Mouse (Mus musculus) MEL (cell line): ENCODE results near the gene Zfp422.

Experiments used
- CHD1 ChIP-seq: IDR thresholded peaks from 2 replicates; pipeline ENCODE4 v1.6.1; 2012; ENCODE audit warnings: low read depth, mild to moderate bottlenecking, inconsistent platforms, low read length, improper control_type of control experiment
- CHD2 ChIP-seq: IDR thresholded peaks from 2 replicates; pipeline ENCODE4 v1.6.1; 2011; ENCODE audit warnings: low read length, improper control_type of control experiment
- CTCF ChIP-seq, 3 experiments: IDR thresholded peaks in 2 of 3; conservative IDR thresholded peaks in 1 of 3; 2 replicates each; pipeline ENCODE4 v1.5.1; 2011 to 2012; ENCODE audit warnings: low read length in 3 of 3, low read depth in 2 of 3, mild to moderate bottlenecking in 2 of 3, improper control_type of control experiment in 1 of 3, inconsistent platforms in 1 of 3, mixed read lengths in 1 of 3, moderate library complexity in 1 of 3; ENCODE audit not compliant: control insufficient read depth in 1 of 3, insufficient read depth in 1 of 3, poor library complexity in 1 of 3, severe bottlenecking in 1 of 3
- EP300 ChIP-seq, 2 experiments: IDR thresholded peaks; 2 replicates each; pipeline ENCODE4 v1.6.1; 2011; ENCODE audit warnings: improper control_type of control experiment in 2 of 2, low read length in 2 of 2, low read depth in 1 of 2, mild to moderate bottlenecking in 1 of 2
- GATA1 ChIP-seq: IDR thresholded peaks from 2 replicates; pipeline ENCODE4 v1.6.1; 2011; ENCODE audit warnings: low read depth, low read length, improper control_type of control experiment
- MAX ChIP-seq: IDR thresholded peaks from 2 replicates; pipeline ENCODE4 v1.6.1; 2011; ENCODE audit warnings: low read length, improper control_type of control experiment
- MAZ ChIP-seq: IDR thresholded peaks from 2 replicates; pipeline ENCODE4 v1.6.1; 2012; ENCODE audit warnings: low read depth, mild to moderate bottlenecking, inconsistent platforms, low read length, improper control_type of control experiment
- NRF1 ChIP-seq: IDR thresholded peaks from 2 replicates; pipeline ENCODE4 v1.6.1; 2014; ENCODE audit warnings: low read depth, mild to moderate bottlenecking, inconsistent platforms, low read length, improper control_type of control experiment, moderate library complexity; ENCODE audit not compliant: poor library complexity, insufficient read depth, severe bottlenecking
- POLR2A ChIP-seq, 2 experiments: IDR thresholded peaks; 2 replicates each; pipeline ENCODE4 v1.6.1; 2011 to 2012; ENCODE audit warnings: low read length in 2 of 2, mild to moderate bottlenecking in 2 of 2, control low read depth in 1 of 2, improper control_type of control experiment in 1 of 2, low read depth in 1 of 2, moderate library complexity in 1 of 2; ENCODE audit not compliant: control insufficient read depth in 1 of 2, insufficient read depth in 1 of 2, poor library complexity in 1 of 2
- TCF12 ChIP-seq: IDR thresholded peaks from 2 replicates; pipeline ENCODE4 v1.6.1; 2014; ENCODE audit warnings: low read depth, mild to moderate bottlenecking, inconsistent platforms, low read length, improper control_type of control experiment, moderate library complexity
- ZKSCAN1 ChIP-seq: IDR thresholded peaks from 2 replicates; pipeline ENCODE4 v1.6.1; 2012; ENCODE audit warnings: low read depth, mild to moderate bottlenecking, inconsistent platforms, low read length, improper control_type of control experiment, moderate library complexity
- ZMIZ1 ChIP-seq: IDR thresholded peaks from 2 replicates; pipeline ENCODE4 v1.6.1; 2012; ENCODE audit warnings: low read depth, mild to moderate bottlenecking, inconsistent platforms, low read length, improper control_type of control experiment, moderate library complexity
- ZNF384 ChIP-seq: IDR thresholded peaks from 2 replicates; pipeline ENCODE4 v1.6.1; 2012; ENCODE audit warnings: low read depth, mild to moderate bottlenecking, inconsistent platforms, low read length, improper control_type of control experiment

- TF ChIP-seq TCF12, result no peak
- TF ChIP-seq CTCF (IDR thresholded peaks at IDR 0.05 in 2 of 3, conservative IDR thresholded peaks at IDR 0.05 in 1 of 3; ENCODE audit: control insufficient read depth in 1 of 3, insufficient read depth in 1 of 3, low read depth in 2 of 3, low read length in 3 of 3, poor library complexity in 1 of 3, severe bottlenecking in 1 of 3), result no peak
- TF ChIP-seq ZKSCAN1, result no peak
- TF ChIP-seq NRF1, result no peak
- no peak for TF ChIP-seq ZMIZ1
- no peak for TF ChIP-seq EP300 (IDR thresholded peaks at IDR 0.05; ENCODE audit: low read depth in 1 of 2, low read length in 2 of 2)
- TF ChIP-seq POLR2A (IDR thresholded peaks at IDR 0.05; ENCODE audit: control insufficient read depth in 1 of 2, insufficient read depth in 1 of 2, low read depth in 1 of 2, low read length in 2 of 2, poor library complexity in 1 of 2), result no peak
- TF ChIP-seq CHD2, result no peak
- no peak for TF ChIP-seq ZNF384
- TF ChIP-seq GATA1, result no peak
- TF ChIP-seq CHD1, result no peak
- no peak for TF ChIP-seq MAZ
- no peak for TF ChIP-seq MAX
Observed at GRCm38 (mm10) chr6:116677321-116677720, 48.5 kb upstream of the Zfp422 start.
